Mouse (Mus musculus) heart, adult 2 months (tissue): Measurements from ENCODE around the gene Epb41l4b.

Experiments
- CTCF ChIP-seq: fragments of 200-600 bp; IDR thresholded peaks from 2 replicates; pipeline ENCODE4 v1.8.1; 2022; ENCODE audit warnings: antibody characterized with exemption, mild to moderate bottlenecking, moderate library complexity
- POLR2A ChIP-seq: fragments of 200-500 bp; IDR thresholded peaks from 2 replicates; pipeline ENCODE4 v1.6.1; 2011; ENCODE audit warnings: mild to moderate bottlenecking, low read depth, low read length, control low read depth; ENCODE audit not compliant: insufficient read depth

DNA sequence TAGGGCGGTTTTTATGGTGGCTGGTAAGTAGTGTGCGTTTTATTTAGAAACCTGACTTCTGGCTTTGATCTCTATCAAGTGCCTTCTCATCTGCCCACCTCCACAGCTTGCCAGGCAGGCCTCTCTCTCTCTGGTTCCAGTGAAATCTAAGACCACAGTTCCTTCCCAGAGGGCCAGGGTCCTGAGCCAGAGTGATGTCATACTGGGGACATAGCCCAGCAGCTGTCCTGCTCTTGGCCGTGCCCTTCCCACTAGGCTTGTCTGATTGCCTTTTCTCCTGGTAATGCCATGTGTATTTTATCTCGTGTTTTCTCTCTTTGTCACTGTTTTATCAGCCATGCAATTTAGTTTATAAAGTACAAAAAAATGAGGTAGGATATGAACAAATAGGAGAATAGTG lies 40.3 kb upstream of the Epb41l4b start:
- TF ChIP-seq POLR2A = no peak
- no peak for TF ChIP-seq CTCF
